Mouse (Mus musculus): Measurements from ENCODE around the gene Taf4.

GRCm38 (mm10) chr2:179998431-179998830, 22.0 kb upstream of the Taf4 start:
- no peak for TF ChIP-seq CTCF (IDR thresholded peaks at IDR 0.05; ENCODE audit: insufficient read depth, low read depth, low read length)
- TF ChIP-seq POLR2A (IDR thresholded peaks at IDR 0.05; ENCODE audit: insufficient read depth, low read depth, low read length): no peak
